In the genomic region with DNA sequence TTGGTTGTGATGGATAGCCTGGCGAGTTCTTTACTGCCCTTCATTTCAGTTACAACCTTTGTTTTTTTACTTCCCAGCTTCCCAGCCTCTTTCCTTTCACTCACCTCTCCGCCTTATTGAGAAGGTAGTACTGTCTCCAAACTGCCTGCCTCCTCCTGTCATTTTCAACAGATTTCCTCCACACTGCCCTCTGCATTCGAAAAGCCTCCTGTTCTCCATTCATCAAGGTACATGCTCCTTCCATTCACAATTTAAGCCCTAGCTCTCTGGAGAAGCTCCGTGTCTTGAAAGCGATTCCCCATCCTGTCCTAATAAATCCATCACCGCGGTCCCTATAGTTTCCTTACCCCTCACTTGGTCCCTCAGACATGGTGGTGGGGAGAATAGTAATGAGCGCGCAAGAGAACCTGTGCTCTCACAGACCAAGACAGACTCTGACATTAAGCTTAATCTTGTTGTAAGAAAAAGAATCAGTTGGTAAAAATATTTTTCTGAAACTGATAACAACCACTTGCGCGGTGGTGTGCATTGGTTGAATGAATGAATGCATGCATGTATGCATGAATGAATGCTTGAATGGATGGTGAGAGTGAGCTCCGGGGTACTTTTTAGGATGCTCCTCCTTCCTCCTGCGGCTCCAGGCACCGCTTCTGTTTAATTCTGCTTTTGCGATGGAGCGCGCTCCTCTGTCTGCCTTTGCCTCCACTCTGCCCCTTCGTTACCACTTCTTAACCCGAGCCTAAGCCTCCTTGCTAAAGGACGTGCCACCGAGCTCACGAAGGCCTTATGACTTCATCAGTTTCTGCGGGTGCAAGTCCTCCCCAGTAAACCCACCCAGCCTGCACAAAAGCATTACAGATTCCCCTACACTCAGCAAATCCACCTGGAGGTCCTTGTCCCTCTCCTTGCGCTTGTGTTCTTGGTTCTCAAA, we compare ENCODE assay signal across 8 mouse cellular contexts. TPM values are rescaled to one million over a fixed set of nuclear protein-coding genes. Genes with fewer than 3 reads are reported as not detected.
DNase-seq lines count a peak whose midpoint lies in the region; ATAC-seq and TF ChIP-seq lines count a peak whose summit lies in the region.

No protein-coding gene starts in this region.

- no peaks in the 10 kb centered on the region for H3K36me3 ChIP-seq in lung, postnatal 0 days (ENCODE audit: insufficient read depth, low read length)
- no peaks in the 10 kb centered on the region for H3K36me3 ChIP-seq in limb, embryonic 10.5 days

- H3K4me2 ChIP-seq in lung, postnatal 0 days (replicated peaks; ENCODE audit: low read depth, low read length) = peak overlapping the region; percentile 61

- no peak for TF ChIP-seq EP300 in lung, postnatal 0 days (IDR thresholded peaks at IDR 0.05)

- H3K4me1 ChIP-seq in lung, postnatal 0 days (ENCODE audit: insufficient read depth, low read depth, low read length) = no peaks in the 10 kb centered on the region
- no peaks in the 10 kb centered on the region for H3K4me1 ChIP-seq in lung, adult 2 months (ENCODE audit: control insufficient read depth, insufficient read depth, low read length)
- peaks cover 14% of the 10 kb centered on the region for H3K4me1 ChIP-seq in limb, embryonic 10.5 days
- peaks cover 7% of the 10 kb centered on the region; the same call in 1 of the 2 replicates for H3K4me1 ChIP-seq in olfactory bulb, adult 2 months (ENCODE audit: control insufficient read depth, insufficient read depth, low read length)

- TF ChIP-seq POLR2A in lung, adult 2 months (IDR thresholded peaks at IDR 0.05; ENCODE audit: borderline replicate concordance, extremely low read depth, low read depth, low read length) = no peak
- no peak for TF ChIP-seq POLR2A in olfactory bulb, adult 2 months (IDR thresholded peaks at IDR 0.05; ENCODE audit: insufficient read depth, low read depth, low read length)

- no peak overlapping the region for H3K27ac ChIP-seq in lung, postnatal 0 days (ENCODE audit: low read length)
- H3K27ac ChIP-seq in limb, embryonic 10.5 days = no peak overlapping the region
- no peak overlapping the region for H3K27ac ChIP-seq in olfactory bulb, adult 2 months (ENCODE audit: insufficient read depth, low read depth, low read length)

- H3K4me3 ChIP-seq in lung, postnatal 0 days (ENCODE audit: low read depth, low read length) = peak overlapping the region; percentile 32
- no peak overlapping the region for H3K4me3 ChIP-seq in lung, adult 2 months (replicated peaks; ENCODE audit: extremely low read depth, low read depth, low read length)
- H3K4me3 ChIP-seq in limb, embryonic 10.5 days = peak overlapping the region; percentile 57
- H3K4me3 ChIP-seq in olfactory bulb, adult 2 months (ENCODE audit: insufficient read depth, low read depth, low read length) = peak overlapping the region; percentile 18

- 0 out of 2 replicates have a peak, but pooled peaks cover 6% of the 10 kb centered on the region for H3K27me3 ChIP-seq in lung, postnatal 0 days (replicated peaks; ENCODE audit: insufficient read depth, low read length)
- peaks cover 44% of the 10 kb centered on the region for H3K27me3 ChIP-seq in limb, embryonic 10.5 days (ENCODE audit: low read depth, poor library complexity, severe bottlenecking)

- H3K9ac ChIP-seq in lung, postnatal 0 days (replicated peaks; ENCODE audit: low read depth) = no peak overlapping the region

- H3K9me3 ChIP-seq in lung, postnatal 0 days (ENCODE audit: low read length) = no peaks in the 10 kb centered on the region
- no peaks in the 10 kb centered on the region for H3K9me3 ChIP-seq in limb, embryonic 10.5 days (replicated peaks)

- TF ChIP-seq CTCF in lung, postnatal 0 days (IDR thresholded peaks at IDR 0.05) = no peak
- TF ChIP-seq CTCF in lung, adult 2 months (IDR thresholded peaks at IDR 0.05; ENCODE audit: insufficient read depth, low read length) = no peak
- TF ChIP-seq CTCF in olfactory bulb, adult 2 months (IDR thresholded peaks at IDR 0.05; ENCODE audit: insufficient read depth, low read depth, low read length) = no peak

- DNase-seq in cerebellum, postnatal 10 days = peak; percentile 26 to 43
- no peak for DNase-seq in cerebellum, adult 8-10 months
- no peak for DNase-seq in lung, postnatal 0 days (ENCODE audit: low spot score)
- no peak for DNase-seq in lung, adult 2 months
- DNase-seq in limb, embryonic 10.5 days (ENCODE audit: low spot score) = peak; percentile 50
- DNase-seq in thymus, postnatal 25 days = no peak

- 8% methylated on average over 24 of the region's 24 CpGs for WGBS in lung, postnatal 0 days
- WGBS in lung, adult 2 months = 6% methylated on average over 24 of the region's 24 CpGs
- WGBS in limb, embryonic 10.5 days = 6% methylated on average over 24 of the region's 24 CpGs
- 4% methylated on average over 24 of the region's 24 CpGs for WGBS in olfactory bulb, adult 2 months

- no peak for ATAC-seq in lung, postnatal 0 days
- ATAC-seq in megakaryocyte-erythroid progenitor cell, adult 5-6 weeks (replicated peaks; ENCODE audit: low FRiP score, low TSS enrichment, poor library complexity, severe bottlenecking) = no peak

RNA-seq across cellular contexts. Expression of a gene that starts 1.3 kb away (rescaled TPM):
- polyA plus RNA-seq in lung, postnatal 0 days (2015; fragmentation: Nextera tagmentation; extraction: Ambion mirVana) = 0.06 TPM in 1 of 2 replicates, not detected in the other
- 0.05 and 0.06 TPM in 2 replicates for polyA plus RNA-seq in lung, adult 2 months (2012; rRNA removed)
- polyA plus RNA-seq in limb, embryonic 10.5 days (2016; fragmentation: Nextera tagmentation; extraction: Ambion mirVana) = 0.06 and 0.21 TPM in 2 replicates
- not detected in 2 replicates for polyA plus RNA-seq in olfactory bulb, adult 2 months (2012; ENCODE audit: insufficient read depth, insufficient read length, low replicate concordance, missing spikeins)
- total RNA-seq in megakaryocyte-erythroid progenitor cell, adult 5-6 weeks (2014; fragmentation: Nextera tagmentation) = not detected in 2 replicates
- not detected in 2 replicates for total RNA-seq in megakaryocyte-erythroid progenitor cell, adult 5-6 weeks (2017)

Comparison
In these comparisons a context has a peak if more than half of its experiments do, and no peak if none do; other contexts are left out.
1. DNase-seq: peak in cerebellum, postnatal 10 days (2 of 2) and limb, embryonic 10.5 days (single experiment); none in cerebellum, adult 8-10 months (single experiment), lung, postnatal 0 days (single experiment), lung, adult 2 months (single experiment) and thymus, postnatal 25 days (single experiment).